In genomic region chr4:137297611-137298010, GRCm38 (mm10) we compare ENCODE assay signal across 24 mouse cellular contexts. TPM values are rescaled to one million over a fixed set of nuclear protein-coding genes. Genes with fewer than 3 reads are reported as not detected.
DNase-seq lines count a peak whose midpoint lies in the region; TF ChIP-seq lines count a peak whose summit lies in the region.
"Had no signal": no experiment of that assay in that cellular context is flagged by ENCODE, and none has a peak within 500 bp of the region (broad histone marks: within the 10 kb centered on the region; RNA-seq: fewer than 3 reads in every experiment).

No protein-coding gene starts in this region.

- intact Hi-C loops in left cerebral cortex, adult 2 months (cut with DNase I) = no loop called here
- intact Hi-C loops in left cerebral cortex, postnatal 14 days (cut with DNase I) = no loop called here

- peak overlapping the region; percentile 79 for H3K27ac ChIP-seq in left cerebral cortex, adult 2 months
- H3K27ac ChIP-seq: embryonic facial prominence, embryonic 12.5 days; hindbrain, embryonic 13.5 days; kidney, postnatal 0 days; limb, embryonic 10.5 days; limb, embryonic 15.5 days; liver, embryonic 13.5 days; macrophage; midbrain, embryonic 13.5 days had no signal

- peak; percentile 63 for DNase-seq in frontal cortex, postnatal 36 days (ENCODE audit: low spot score in 2 of 2)
- no peak for DNase-seq in frontal cortex, postnatal 25 days (ENCODE audit: low spot score in 2 of 2)
- peak in 1 of 2 experiments; percentile 64 for DNase-seq in left cerebral cortex, adult 2 months (ENCODE audit: extremely low spot score in 1 of 2, low spot score in 2 of 2)
- no peak for DNase-seq in left cerebral cortex, postnatal 14 days (ENCODE audit: low spot score in 2 of 2)
- DNase-seq in 416B (ENCODE audit: low read depth) = peak; percentile 54
- DNase-seq in brain, adult 2 months (ENCODE audit: low read depth, low spot score) = peak; percentile 80
- no peak for DNase-seq in urinary bladder, postnatal 25 days (ENCODE audit: low spot score)
- DNase-seq: cerebellum, adult 8-10 months; embryo, embryonic 11 days; gastrocnemius, postnatal 14 days; heart, postnatal 4 days; kidney, adult 8-10 months; liver, embryonic 13.5 days; lung, adult 18-20 months had no signal

- H3K4me3 ChIP-seq in left cerebral cortex, adult 2 months = no peak overlapping the region
- H3K4me3 ChIP-seq: embryonic facial prominence, embryonic 12.5 days; heart, embryonic 12.5 days; hindbrain, embryonic 13.5 days; limb, embryonic 10.5 days; limb, embryonic 15.5 days; liver, embryonic 13.5 days; midbrain, embryonic 13.5 days had no signal

- TF ChIP-seq CTCF in left cerebral cortex, adult 2 months (IDR thresholded peaks at IDR 0.05) = no peak

RNA-seq across cellular contexts. Expression of gene Wnt4, which starts 20.3 kb away (rescaled TPM):
- total RNA-seq in left cerebral cortex, adult 2 months (2021) = 10 to 100 TPM; 13.1 to 14.1 TPM
- 10 to 100 TPM; 18.3 to 20.4 TPM for total RNA-seq in left cerebral cortex, postnatal 14 days (2021)
- total RNA-seq: CH12.LX; megakaryocyte-erythroid progenitor cell, adult 5-6 weeks had no signal

RNA-seq across cellular contexts. Expression of gene Cdc42, which starts 59.9 kb away (rescaled TPM):
- 100 to 1,000 TPM; 294 to 318 TPM for total RNA-seq in left cerebral cortex, adult 2 months (2021)
- 100 to 1,000 TPM; 412 to 432 TPM for total RNA-seq in left cerebral cortex, postnatal 14 days (2021)

Comparison
In these comparisons a context has a peak if more than half of its experiments do, and no peak if none do; other contexts are left out.
1. DNase-seq: peak in frontal cortex, postnatal 36 days (2 of 2), 416B (single experiment) and brain, adult 2 months (single experiment); none in frontal cortex, postnatal 25 days (0 of 2), left cerebral cortex, postnatal 14 days (0 of 2) and urinary bladder, postnatal 25 days (single experiment).